Mouse (Mus musculus): ENCODE measurements around the gene Mthfd1l.

GRCm38 (mm10) chr10:4046496-4046895 is 73.6 kb downstream of the Mthfd1l start:
- TF ChIP-seq E2F4 (IDR thresholded peaks at IDR 0.05; ENCODE audit: insufficient read depth) (no peak), POLR2A (IDR thresholded peaks at IDR 0.05; ENCODE audit: insufficient read length, low read depth) (no peak), USF1 (IDR thresholded peaks at IDR 0.05; ENCODE audit: low read depth) (no peak), MAX (IDR thresholded peaks at IDR 0.05; ENCODE audit: low read depth) (no peak), TCF12 (IDR thresholded peaks at IDR 0.05; ENCODE audit: insufficient read depth, poor library complexity, severe bottlenecking) (no peak), MYOG (IDR thresholded peaks at IDR 0.05; ENCODE audit: control insufficient read depth in 1 of 3, insufficient read depth in 1 of 3, insufficient read length in 2 of 3, low read depth in 2 of 3) (no peak), MYOD1 (IDR thresholded peaks at IDR 0.05; ENCODE audit: control insufficient read depth in 1 of 3, insufficient read length in 2 of 3, low read depth in 2 of 3) (no peak), CEBPB (IDR thresholded peaks at IDR 0.05; ENCODE audit: insufficient read depth, poor library complexity, severe bottlenecking) (no peak), POLR2AphosphoS2 (IDR thresholded peaks at IDR 0.05; ENCODE audit: insufficient read length, low read depth) (no peak)

All from myocyte (in vitro differentiated cells).